Mouse (Mus musculus) ovary, adult 2 months (tissue): Measurements from ENCODE around the gene Tas2r125. TPM values are rescaled to one million over a fixed set of nuclear protein-coding genes. Genes with fewer than 3 reads are reported as not detected.

Experiments used
- polyA plus RNA-seq: library from polyadenylated mRNA; depleted of rRNA; stranded (reverse); fragments of >200 nt; gene quantifications from 2 replicates; pipeline ENCODE4 v1.2.3, GENCODE M21; 2012; rRNA removed

Tas2r125 gene
- polyA plus RNA-seq, result not detected in 2 replicates

DNA sequence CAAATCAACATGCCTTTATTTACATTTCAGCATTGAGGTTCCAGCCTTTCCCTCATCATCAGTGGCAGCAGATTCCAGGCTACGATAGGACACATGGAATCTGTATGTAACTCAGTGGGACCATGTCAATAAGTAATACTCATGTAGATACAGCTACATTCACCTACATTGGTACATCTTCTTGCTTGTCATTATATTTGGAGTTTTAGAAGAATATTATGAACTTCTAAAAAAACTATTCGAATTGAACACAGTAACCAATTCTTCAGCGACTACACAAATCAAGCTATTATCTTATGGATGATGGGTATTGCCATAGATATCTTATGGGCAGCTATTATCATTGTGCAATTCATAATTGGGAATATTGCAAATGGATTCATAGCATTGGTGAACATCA, at the start of gene Tas2r125:
Tas2r125 (plus strand) TSS at position 301 of the 400 bp plus-strand sequence.

DNA sequence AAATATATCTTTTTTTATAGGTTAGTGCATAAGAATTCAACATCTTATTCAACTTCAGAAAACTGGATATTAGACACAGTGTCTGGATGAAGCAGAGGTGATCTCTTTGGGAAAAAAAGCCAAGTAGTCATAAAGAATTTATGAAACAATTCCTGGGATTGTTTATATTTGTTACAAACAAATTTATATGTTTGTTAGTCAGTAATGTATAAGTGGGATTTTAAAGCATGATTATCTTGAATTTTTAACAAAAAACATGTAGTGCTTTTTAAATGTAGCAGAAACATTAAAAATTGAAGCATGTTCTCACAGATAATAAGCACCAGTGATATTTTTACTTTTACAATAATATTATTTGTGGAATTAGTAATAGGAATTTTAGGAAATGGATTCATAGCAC, 41.7 kb upstream of the Tas2r125 start, which contains the start of gene Tas2r110:
Tas2r110 (plus strand) TSS at position 301 of the 400 bp plus-strand sequence.

GRCm38 (mm10) chr6:132892711-132893110, 16.7 kb upstream of the Tas2r125 start, which contains the start of gene Tas2r113:
Tas2r113 (plus strand) TSS chr6:132893011.

GRCm38 (mm10) chr6:132950802-132951201, 41.4 kb downstream of the Tas2r125 start, which contains the start of gene Tas2r129:
Tas2r129 (plus strand) TSS chr6:132951102.

DNA sequence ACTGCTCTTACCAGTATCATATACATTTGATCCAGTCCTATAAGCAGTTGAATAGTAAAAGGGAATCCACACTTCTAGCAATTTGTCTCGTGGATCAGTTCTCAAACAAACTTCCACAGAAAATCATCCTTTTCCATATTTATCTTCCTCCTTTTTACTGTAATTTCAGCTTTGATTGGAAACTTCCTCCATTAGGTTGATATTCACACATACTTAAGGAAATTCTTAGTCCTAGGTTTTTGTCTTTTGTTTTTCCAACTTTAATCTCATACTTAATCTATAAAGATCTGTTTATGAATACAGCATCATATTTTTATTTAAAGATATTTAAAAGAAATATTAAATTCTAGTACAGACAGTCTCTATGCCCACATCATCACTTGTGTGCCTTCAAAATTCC, 48.4 kb downstream of the Tas2r125 start, which contains the start of gene Tas2r131:
Tas2r131 (minus strand) TSS at position 101 of the 400 bp plus-strand sequence.

Other genes with a start within 250 kb of the Tas2r125 start
- not detected in 2 replicates for gene Tas2r121, start 208.6 kb upstream of the Tas2r125 start, polyA plus RNA-seq
- gene Tas2r122, start 197.7 kb upstream of the Tas2r125 start, polyA plus RNA-seq, result not detected in 2 replicates
- not detected in 2 replicates for gene Tas2r115, start 171.6 kb upstream of the Tas2r125 start, polyA plus RNA-seq
- not detected in 2 replicates for gene Tas2r124, start 154.9 kb upstream of the Tas2r125 start, polyA plus RNA-seq
- gene Tas2r102, start 147.5 kb upstream of the Tas2r125 start, polyA plus RNA-seq, result not detected in 2 replicates
- not detected in 2 replicates for gene Tas2r136, start 131.5 kb upstream of the Tas2r125 start, polyA plus RNA-seq
- gene Tas2r117, start 106.8 kb upstream of the Tas2r125 start, polyA plus RNA-seq, result not detected in 2 replicates
- gene Tas2r123, start 62.5 kb upstream of the Tas2r125 start, polyA plus RNA-seq, result not detected in 2 replicates
- gene Tas2r116, start 54.2 kb upstream of the Tas2r125 start, polyA plus RNA-seq, result not detected in 2 replicates
- not detected in 2 replicates for gene Tas2r110, start 41.6 kb upstream of the Tas2r125 start, polyA plus RNA-seq
- not detected in 2 replicates for gene Tas2r113, start 16.6 kb upstream of the Tas2r125 start, polyA plus RNA-seq
- not detected in 2 replicates for gene Tas2r129, start 41.5 kb downstream of the Tas2r125 start, polyA plus RNA-seq
- gene Tas2r131, start 48.3 kb downstream of the Tas2r125 start, polyA plus RNA-seq, result not detected in 2 replicates
- not detected in 2 replicates for gene Tas2r109, start 71.3 kb downstream of the Tas2r125 start, polyA plus RNA-seq
- gene Tas2r103, start 127.5 kb downstream of the Tas2r125 start, polyA plus RNA-seq, result not detected in 2 replicates
- not detected in 2 replicates for gene Tas2r140, start 146.2 kb downstream of the Tas2r125 start, polyA plus RNA-seq
- gene Smim10l1, start 195.3 kb downstream of the Tas2r125 start, polyA plus RNA-seq, result 157 and 278 TPM in 2 replicates